Mouse (Mus musculus): ENCODE results near the gene Mad2l2.

- TF ChIP-seq CTCF (IDR thresholded peaks at IDR 0.05; ENCODE audit: borderline replicate concordance, insufficient read depth, low read depth, low read length) (no peak), POLR2A (IDR thresholded peaks at IDR 0.05; ENCODE audit: borderline replicate concordance, insufficient read depth, low read length) (no peak)
These were observed 21.6 kb upstream of the Mad2l2 start for GRCm38 (mm10) chr4:148108565-148109100.

Data from cerebellum, adult 2 months (tissue).